Mouse (Mus musculus): ENCODE measurements at regions not wholly inside any gene's neighbourhood (a gene's known extent, or its start where the extent isn't known, plus 50 kb on each side); places are given as distances from the start of the nearest gene placed in this dataset.
"Not testable (repeated sequence)": the region's sequence is repeated elsewhere in the genome, so short reads cannot be mapped to it uniquely, and the experiment has no call there.

- Histone ChIP-seq H3K4me1 (no peaks in the 10 kb centered on the region), H3K4me3 (replicated peaks) (no peak overlapping the region), H3K27ac (replicated peaks) (no peak overlapping the region), H3K27me3 (no peaks in the 10 kb centered on the region), H3K4me2 (replicated peaks) (no peak overlapping the region), H3K36me3 (no peaks in the 10 kb centered on the region), H3K9ac (no peak overlapping the region), H3K9me3 (replicated peaks) (no peaks in the 10 kb centered on the region)
- no peak for ATAC-seq (ENCODE audit: insufficient number of reproducible peaks, low FRiP score, low TSS enrichment, low read depth)
- WGBS, result 82% methylated on average over 1 of the region's 1 CpGs
These were observed 133.0 kb upstream of the Plcb4 start for GRCm38 (mm10) chr2:135525779-135526178.

GRCm38 (mm10) chr2:135529619-135530018 lies 129.2 kb upstream of the Plcb4 start:
- Histone ChIP-seq H3K4me2 (replicated peaks) (no peak overlapping the region), H3K4me1 (no peaks in the 10 kb centered on the region), H3K9ac (no peak overlapping the region), H3K27ac (replicated peaks) (no peak overlapping the region), H3K4me3 (replicated peaks) (no peak overlapping the region), H3K27me3 (no peaks in the 10 kb centered on the region), H3K9me3 (replicated peaks) (no peaks in the 10 kb centered on the region), H3K36me3 (no peaks in the 10 kb centered on the region)
- no peak for ATAC-seq (ENCODE audit: insufficient number of reproducible peaks, low FRiP score, low TSS enrichment, low read depth)
- 62% methylated on average over 3 of the region's 3 CpGs for WGBS

GRCm38 (mm10) chr2:135536303-135536871 lies 122.4 kb upstream of the Plcb4 start:
- 41% methylated on average over 11 of the region's 11 CpGs for WGBS
- Histone ChIP-seq H3K36me3 (no peaks in the 10 kb centered on the region), H3K9me3 (replicated peaks) (no peaks in the 10 kb centered on the region), H3K4me3 (replicated peaks) (no peak overlapping the region), H3K27me3 (no peaks in the 10 kb centered on the region), H3K27ac (replicated peaks) (no peak overlapping the region), H3K4me2 (replicated peaks) (no peak overlapping the region), H3K4me1 (peaks cover 10% of the 10 kb centered on the region), H3K9ac (no peak overlapping the region)
- no peak for ATAC-seq (ENCODE audit: insufficient number of reproducible peaks, low FRiP score, low TSS enrichment, low read depth)

- Histone ChIP-seq H3K27me3 (no peaks in the 10 kb centered on the region), H3K36me3 (no peaks in the 10 kb centered on the region), H3K9me3 (replicated peaks) (no peaks in the 10 kb centered on the region), H3K9ac (no peak overlapping the region), H3K27ac (replicated peaks) (no peak overlapping the region), H3K4me1 (peaks cover 10% of the 10 kb centered on the region), H3K4me2 (replicated peaks) (no peak overlapping the region), H3K4me3 (replicated peaks) (no peak overlapping the region)
- 0 out of 2 replicates have a peak, but pooled peaks have one; percentile 43 for ATAC-seq (ENCODE audit: insufficient number of reproducible peaks, low FRiP score, low TSS enrichment, low read depth)
- 18% methylated on average over 2 of the region's 2 CpGs for WGBS
These were observed 120.8 kb upstream of the Plcb4 start for GRCm38 (mm10) chr2:135538022-135538421.

GRCm38 (mm10) chr2:135541058-135541457 lies 117.8 kb upstream of the Plcb4 start:
- ATAC-seq (ENCODE audit: insufficient number of reproducible peaks, low FRiP score, low TSS enrichment, low read depth), result no peak
- no peaks in the 10 kb centered on the region for H3K27me3 ChIP-seq
- WGBS, result 42% methylated on average over 2 of the region's 2 CpGs
- H3K9me3 ChIP-seq (replicated peaks), result no peaks in the 10 kb centered on the region
- H3K4me1 ChIP-seq, result peaks cover 10% of the 10 kb centered on the region
- H3K4me3 ChIP-seq (replicated peaks), result no peak overlapping the region
- H3K27ac ChIP-seq (replicated peaks), result no peak overlapping the region
- no peak overlapping the region for H3K9ac ChIP-seq
- H3K36me3 ChIP-seq, result no peaks in the 10 kb centered on the region
- no peak overlapping the region for H3K4me2 ChIP-seq (replicated peaks)

- no peaks in the 10 kb centered on the region for H3K36me3 ChIP-seq
- H3K9me3 ChIP-seq (replicated peaks), result no peaks in the 10 kb centered on the region
- ATAC-seq (ENCODE audit: insufficient number of reproducible peaks, low FRiP score, low TSS enrichment, low read depth), result no peak
- peaks cover 10% of the 10 kb centered on the region for H3K4me1 ChIP-seq
- no peak overlapping the region for H3K4me3 ChIP-seq (replicated peaks)
- H3K4me2 ChIP-seq (replicated peaks), result no peak overlapping the region
- no peaks in the 10 kb centered on the region for H3K27me3 ChIP-seq
- H3K27ac ChIP-seq (replicated peaks), result no peak overlapping the region
- H3K9ac ChIP-seq, result no peak overlapping the region
These were observed 116.9 kb upstream of the Plcb4 start for GRCm38 (mm10) chr2:135541930-135542329.

- H3K27me3 ChIP-seq, result no peaks in the 10 kb centered on the region
- H3K9ac ChIP-seq, result no peak overlapping the region
- H3K4me3 ChIP-seq (replicated peaks), result no peak overlapping the region
- H3K9me3 ChIP-seq (replicated peaks), result no peaks in the 10 kb centered on the region
- no peak for ATAC-seq (ENCODE audit: insufficient number of reproducible peaks, low FRiP score, low TSS enrichment, low read depth)
- H3K4me1 ChIP-seq, result peaks cover 6% of the 10 kb centered on the region; the same call in 1 of the 2 replicates
- H3K27ac ChIP-seq (replicated peaks), result no peak overlapping the region
- H3K36me3 ChIP-seq, result no peaks in the 10 kb centered on the region
- H3K4me2 ChIP-seq (replicated peaks), result no peak overlapping the region
These were observed 113.9 kb upstream of the Plcb4 start for GRCm38 (mm10) chr2:135544882-135545281.

GRCm38 (mm10) chr2:135547966-135548365 lies 110.8 kb upstream of the Plcb4 start:
- Histone ChIP-seq H3K36me3 (no peaks in the 10 kb centered on the region), H3K9me3 (replicated peaks) (no peaks in the 10 kb centered on the region), H3K27me3 (no peaks in the 10 kb centered on the region), H3K4me3 (replicated peaks) (no peak overlapping the region), H3K9ac (no peak overlapping the region), H3K4me2 (replicated peaks) (no peak overlapping the region), H3K27ac (replicated peaks) (no peak overlapping the region), H3K4me1 (no peaks in the 10 kb centered on the region)
- WGBS, result 90% methylated on average over 3 of the region's 3 CpGs
- ATAC-seq (ENCODE audit: insufficient number of reproducible peaks, low FRiP score, low TSS enrichment, low read depth), result no peak

GRCm38 (mm10) chr2:135553031-135553430 lies 105.8 kb upstream of the Plcb4 start:
- 47% methylated on average over 3 of the region's 3 CpGs for WGBS
- H3K4me2 ChIP-seq (replicated peaks), result no peak overlapping the region

GRCm38 (mm10) chr2:135558026-135558425 lies 100.8 kb upstream of the Plcb4 start:
- H3K4me2 ChIP-seq (replicated peaks); H3K36me3 ChIP-seq; H3K27ac ChIP-seq (replicated peaks); H3K4me1 ChIP-seq; H3K9me3 ChIP-seq (replicated peaks); ATAC-seq (ENCODE audit: insufficient number of reproducible peaks, low FRiP score, low TSS enrichment, low read depth); H3K9ac ChIP-seq; H3K27me3 ChIP-seq; H3K4me3 ChIP-seq (replicated peaks): not testable (repeated sequence)
- 78% methylated on average over 8 of the region's 8 CpGs for WGBS

More at GRCm38 (mm10) chr2:135553031-135553430, 105.8 kb upstream of the Plcb4 start:
- Histone ChIP-seq H3K4me1 (no peaks in the 10 kb centered on the region), H3K9me3 (replicated peaks) (no peaks in the 10 kb centered on the region), H3K9ac (no peak overlapping the region), H3K27ac (replicated peaks) (no peak overlapping the region), H3K4me3 (replicated peaks) (no peak overlapping the region), H3K27me3 (no peaks in the 10 kb centered on the region), H3K36me3 (no peaks in the 10 kb centered on the region)
- ATAC-seq (ENCODE audit: insufficient number of reproducible peaks, low FRiP score, low TSS enrichment, low read depth), result no peak

GRCm38 (mm10) chr2:135559328-135559727 lies 99.5 kb upstream of the Plcb4 start:
- H3K36me3 ChIP-seq, result no peaks in the 10 kb centered on the region
- H3K4me2 ChIP-seq (replicated peaks), result no peak overlapping the region
- H3K9ac ChIP-seq, result no peak overlapping the region
- no peak overlapping the region for H3K27ac ChIP-seq (replicated peaks)
- H3K9me3 ChIP-seq (replicated peaks), result no peaks in the 10 kb centered on the region
- no peak for ATAC-seq (ENCODE audit: insufficient number of reproducible peaks, low FRiP score, low TSS enrichment, low read depth)
- no peaks in the 10 kb centered on the region for H3K27me3 ChIP-seq
- WGBS, result 54% methylated on average over 3 of the region's 3 CpGs
- no peak overlapping the region for H3K4me3 ChIP-seq (replicated peaks)
- no peaks in the 10 kb centered on the region for H3K4me1 ChIP-seq

- Histone ChIP-seq H3K36me3 (no peaks in the 10 kb centered on the region), H3K9ac (no peak overlapping the region), H3K4me1 (no peaks in the 10 kb centered on the region), H3K27me3 (no peaks in the 10 kb centered on the region), H3K27ac (replicated peaks) (no peak overlapping the region; the same call in 1 of the 2 replicates), H3K4me2 (replicated peaks) (no peak overlapping the region), H3K4me3 (replicated peaks) (no peak overlapping the region), H3K9me3 (replicated peaks) (no peaks in the 10 kb centered on the region)
- ATAC-seq (ENCODE audit: insufficient number of reproducible peaks, low FRiP score, low TSS enrichment, low read depth), result no peak
- 69% methylated on average over 9 of the region's 9 CpGs for WGBS
These were observed 98.7 kb upstream of the Plcb4 start for GRCm38 (mm10) chr2:135559933-135560710.
